Mouse (Mus musculus) ES-E14 (cell line): ENCODE data around the gene Exoc3l2. TPM values are rescaled to one million over a fixed set of nuclear protein-coding genes. Genes with fewer than 3 reads are reported as not detected.

Source experiments
- DNase-seq: peaks from one replicate; pipeline ENCODE4 v3.0.0-alpha.2; 2013; ENCODE audit warnings: low read depth, low spot score
- H3K27ac ChIP-seq: 2 replicates; pipeline ENCODE4 v1.5.1; 2012; ENCODE audit warnings: low read depth, mild to moderate bottlenecking, low read length, moderate library complexity, mixed read lengths; ENCODE audit not compliant: poor library complexity, insufficient read depth, severe bottlenecking
- H3K36me3 ChIP-seq: 2 replicates; pipeline ENCODE4 v1.6.1; 2012; ENCODE audit warnings: mild to moderate bottlenecking, low read length, moderate library complexity, mixed read lengths; ENCODE audit not compliant: control insufficient read depth, poor library complexity, insufficient read depth, severe bottlenecking
- H3K4me1 ChIP-seq, 2 experiments: fragments of 150-350 bp in 1 of 2; sonication (generic) in 1 of 2; 2 replicates each; pipeline ENCODE4 v1.6.1; 2012; ENCODE audit warnings: low read length in 2 of 2, mild to moderate bottlenecking in 1 of 2, mixed read lengths in 1 of 2; ENCODE audit not compliant: control insufficient read depth in 2 of 2, insufficient read depth in 2 of 2, poor library complexity in 1 of 2
- H3K4me3 ChIP-seq, 2 experiments: fragments of 150-350 bp in 1 of 2; sonication (generic) in 1 of 2; 2 replicates each; pipeline ENCODE4 v1.5.1; 2012; ENCODE audit warnings: low read length in 2 of 2, low read depth in 1 of 2, mild to moderate bottlenecking in 1 of 2, mixed read lengths in 1 of 2; ENCODE audit not compliant: insufficient read depth in 1 of 2, poor library complexity in 1 of 2, severe bottlenecking in 1 of 2
- H3K9ac ChIP-seq: 2 replicates; pipeline ENCODE4 v1.6.1; 2012; ENCODE audit warnings: low read depth, mild to moderate bottlenecking, low read length, mixed read lengths; ENCODE audit not compliant: poor library complexity, insufficient read depth, severe bottlenecking
- H3K9me3 ChIP-seq: fragments of 150-350 bp; sonication (generic); 2 replicates; pipeline ENCODE4 v1.6.1; 2012; ENCODE audit warnings: low read depth, mild to moderate bottlenecking, low read length; ENCODE audit not compliant: control insufficient read depth, insufficient read depth
- CHD2 ChIP-seq: IDR thresholded peaks from 2 replicates; pipeline ENCODE4 v1.6.1; 2014; ENCODE audit warnings: mild to moderate bottlenecking, low read depth, low read length, inconsistent platforms
- HCFC1 ChIP-seq: IDR thresholded peaks from 2 replicates; pipeline ENCODE4 v1.6.1; 2012; ENCODE audit warnings: low read length, inconsistent platforms, borderline replicate concordance; ENCODE audit not compliant: insufficient read depth
- MAFK ChIP-seq: IDR thresholded peaks from 2 replicates; pipeline ENCODE4 v1.6.1; 2014; ENCODE audit warnings: mild to moderate bottlenecking, low read depth, low read length, inconsistent platforms; ENCODE audit not compliant: insufficient read depth
- ZC3H11A ChIP-seq: IDR thresholded peaks from 2 replicates; pipeline ENCODE4 v1.6.1; 2012; ENCODE audit warnings: low read depth, mild to moderate bottlenecking, inconsistent platforms, low read length, borderline replicate concordance
- ZNF384 ChIP-seq: IDR thresholded peaks from 2 replicates; pipeline ENCODE4 v1.6.1; 2012; ENCODE audit warnings: low read depth, low read length, inconsistent platforms
- in situ Hi-C, 2 experiments: fragments of 600-800 bp; cut with MboI; formaldehyde crosslinking; loops; one replicate each; pipeline ENCODE4 v1.15.1; 2025; ENCODE audit warnings: low sequenced_read_pairs in 2 of 2, inconsistent platforms in 1 of 2; ENCODE audit not compliant: unreplicated experiment in 2 of 2
- total RNA-seq: library from RNA; depleted of rRNA; stranded (reverse); fragments of 300-350 nt; gene quantifications from 2 replicates; pipeline ENCODE4 v1.2.3, GENCODE M21; 2012

Exoc3l2 gene
- total RNA-seq, 1 experiment, result 2.2 TPM

DNA sequence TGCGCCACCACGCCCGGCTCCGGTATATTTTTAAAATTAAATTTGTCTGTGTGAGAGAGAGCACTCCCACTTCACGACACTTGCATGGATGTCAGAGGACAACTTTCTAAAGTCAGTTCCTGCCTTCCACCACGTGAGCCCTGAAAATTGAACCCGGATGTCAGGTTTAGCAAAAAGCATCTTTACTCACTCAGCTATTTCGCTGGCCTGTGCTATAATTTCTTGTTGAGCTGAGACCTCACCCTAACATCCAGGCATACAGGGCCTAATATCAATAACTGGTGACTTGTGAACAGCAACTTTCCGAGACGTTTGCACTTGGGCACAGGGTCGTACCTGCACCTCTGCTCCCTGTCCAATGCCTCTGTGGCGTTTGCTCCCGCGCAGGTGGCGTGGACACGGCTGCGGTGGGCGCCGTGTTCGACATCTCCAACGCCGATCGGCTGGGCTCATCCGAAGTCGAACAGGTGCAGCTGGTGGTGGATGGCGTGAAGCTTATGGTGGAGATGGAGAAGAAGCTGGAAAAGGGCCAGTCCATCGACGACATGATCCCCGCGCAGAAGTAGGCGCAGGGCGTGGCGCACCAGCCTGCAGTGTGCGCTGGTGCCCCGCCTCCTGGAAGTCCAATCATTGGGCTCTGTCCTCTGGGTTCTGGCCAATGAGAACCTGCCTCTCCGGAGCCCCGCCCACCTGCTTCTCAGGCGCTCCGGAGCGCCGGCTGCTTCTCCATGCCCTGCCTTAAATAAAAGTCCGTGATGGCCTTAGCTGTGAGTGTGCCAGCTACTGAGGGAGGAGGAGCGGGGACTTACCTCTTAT is 42.1 kb upstream of the Exoc3l2 start:
- in situ Hi-C loops, result no loop called here
- H3K27ac ChIP-seq, result no peak overlapping the region
- H3K4me1 ChIP-seq, result peaks cover 0 to 7% of the 10 kb centered on the region in 2 experiments; a peak in 1 of 4 replicates
- peak; percentile 86 for DNase-seq
- H3K4me3 ChIP-seq, result peak overlapping the region; percentile 56 to 66
- peak overlapping the region; percentile 51; the same call in 1 of the 2 replicates for H3K9ac ChIP-seq
- H3K9me3 ChIP-seq, result no peaks in the 10 kb centered on the region
- H3K36me3 ChIP-seq, result no peaks in the 10 kb centered on the region; the same call in 1 of the 2 replicates
- TF ChIP-seq HCFC1 (no peak), MAFK (no peak), ZC3H11A (no peak), CHD2 (no peak), ZNF384 (no peak)

DNA sequence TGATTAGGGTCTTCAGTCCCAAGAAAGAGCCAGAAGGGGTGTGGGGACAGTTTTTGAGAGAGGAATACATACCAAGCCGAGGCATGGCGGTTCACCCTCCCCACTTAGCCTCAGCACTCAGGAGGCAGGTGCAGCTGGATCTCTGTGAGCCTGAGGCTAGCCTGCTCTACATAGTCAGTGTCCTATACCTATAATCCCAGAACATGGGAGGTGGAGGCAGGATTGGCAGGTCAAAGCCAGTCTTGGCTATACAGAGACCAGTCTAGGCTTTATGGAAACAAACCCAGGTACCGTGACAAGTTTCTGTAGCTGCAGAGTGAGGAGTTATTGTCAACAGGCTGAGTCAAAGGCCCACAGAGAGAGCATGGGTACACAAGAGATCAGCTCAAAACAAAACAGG is 40.0 kb upstream of the Exoc3l2 start:
- Histone ChIP-seq H3K9ac (no peak overlapping the region), H3K27ac (no peak overlapping the region), H3K4me3 (no peak overlapping the region), H3K36me3 (no peaks in the 10 kb centered on the region; the same call in 1 of the 2 replicates), H3K4me1 (peaks cover 9 to 17% of the 10 kb centered on the region in 2 experiments), H3K9me3 (no peaks in the 10 kb centered on the region)
- TF ChIP-seq ZNF384 (no peak), CHD2 (no peak), ZC3H11A (no peak), HCFC1 (no peak), MAFK (no peak)
- in situ Hi-C loops, result no loop called here
- DNase-seq, result no peak

DNA sequence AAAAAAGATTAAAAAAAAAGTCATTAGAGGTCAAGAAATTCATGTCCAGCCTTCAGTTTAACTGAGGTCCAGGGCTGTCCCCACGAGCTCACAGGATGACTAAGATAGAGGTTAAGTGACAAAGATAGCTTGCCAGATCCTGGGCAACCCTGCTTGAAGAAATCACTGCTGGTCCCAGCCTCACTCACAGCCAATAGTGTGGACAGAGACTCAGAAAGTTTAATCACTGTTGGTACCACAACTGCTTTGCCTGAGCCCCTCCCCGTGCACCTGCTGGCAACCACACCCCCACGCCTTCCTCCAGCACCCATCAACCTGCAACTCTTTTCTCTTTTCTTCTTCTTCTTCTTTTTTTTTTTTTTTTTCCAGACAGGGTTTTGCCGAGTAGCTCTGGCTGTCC is 39.1 kb upstream of the Exoc3l2 start:
- no peak overlapping the region for H3K9ac ChIP-seq
- no peaks in the 10 kb centered on the region; the same call in 1 of the 2 replicates for H3K36me3 ChIP-seq
- in situ Hi-C loops, result no loop called here
- H3K4me1 ChIP-seq, result peaks cover 12 to 25% of the 10 kb centered on the region in 2 experiments
- no peak overlapping the region for H3K27ac ChIP-seq
- H3K4me3 ChIP-seq, result no peak overlapping the region
- TF ChIP-seq HCFC1 (no peak), ZC3H11A (no peak), ZNF384 (no peak), MAFK (no peak), CHD2 (no peak)
- no peaks in the 10 kb centered on the region for H3K9me3 ChIP-seq
- DNase-seq, result no peak

DNA sequence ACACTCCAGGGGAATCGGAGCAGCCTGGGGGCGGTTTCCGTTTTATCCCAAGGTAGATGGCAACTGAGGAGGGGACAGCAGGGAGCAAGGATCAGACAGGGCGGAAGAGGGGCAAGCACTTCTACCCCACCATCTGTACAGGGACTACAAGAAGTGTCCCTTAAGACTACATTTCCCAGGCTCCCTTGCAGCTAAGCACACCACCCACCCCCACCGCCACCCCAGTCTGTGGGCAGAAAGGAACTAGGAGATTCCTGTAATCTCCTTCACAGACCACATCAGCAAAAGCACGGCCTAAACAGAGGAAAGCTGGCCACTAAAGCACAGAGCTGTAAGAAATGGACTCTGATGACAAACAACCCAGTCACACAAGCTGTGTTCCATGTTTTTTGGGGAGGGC is 36.8 kb upstream of the Exoc3l2 start:
- no peak for DNase-seq
- in situ Hi-C loops, result no loop called here
- Histone ChIP-seq H3K4me1 (peaks cover 15 to 28% of the 10 kb centered on the region in 2 experiments), H3K27ac (no peak overlapping the region), H3K9me3 (no peaks in the 10 kb centered on the region), H3K4me3 (peak overlapping the region; percentile 33 to 59; a peak in 3 of 4 replicates), H3K9ac (peak overlapping the region; percentile 64), H3K36me3 (peaks cover 8% of the 10 kb centered on the region)
- TF ChIP-seq ZC3H11A (no peak), ZNF384 (no peak), CHD2 (no peak), MAFK (no peak), HCFC1 (peak; percentile 86)
